Mouse (Mus musculus): ENCODE results near the gene Gyg.

DNA sequence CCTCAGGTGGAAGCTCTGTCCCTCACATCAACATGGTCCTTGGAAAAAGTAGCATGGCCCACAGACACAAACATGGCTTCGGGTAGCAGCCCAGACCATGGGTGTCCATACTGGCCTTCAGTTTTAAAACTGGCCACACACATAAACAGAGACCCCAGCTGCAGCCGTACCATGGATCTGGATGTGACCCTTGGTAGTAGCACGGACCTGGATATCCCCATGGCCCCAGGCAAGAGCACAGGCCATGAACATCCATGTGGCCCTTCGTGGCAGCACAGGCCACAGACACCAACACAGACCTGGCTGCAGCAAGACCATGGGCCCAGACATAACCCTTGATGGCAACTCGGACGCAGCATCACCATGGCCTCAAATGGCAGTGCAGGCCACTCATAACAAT lies 17.3 kb upstream of the Gyg start:
- TF ChIP-seq CTCF (IDR thresholded peaks at IDR 0.05; ENCODE audit: borderline replicate concordance, extremely low read depth, insufficient read depth, insufficient read length) (no peak), POLR2A (IDR thresholded peaks at IDR 0.05; ENCODE audit: borderline replicate concordance, extremely low read depth, insufficient read depth, insufficient read length, poor library complexity, severe bottlenecking) (no peak)
